Mouse (Mus musculus) G1E (cell line): Measurements from ENCODE around the gene Muc1. TPM values are rescaled to one million over a fixed set of nuclear protein-coding genes. Genes with fewer than 3 reads are reported as not detected.

Experiments
- ATAC-seq: 2 replicates; pipeline ENCODE4 v1.8.0; 2016; ENCODE audit warnings: mild to moderate bottlenecking; ENCODE audit not compliant: insufficient number of reproducible peaks, poor library complexity, low FRiP score, severe bottlenecking; ENCODE audit errors: extremely low read depth
- DNase-seq: peaks from one replicate; pipeline ENCODE4 v3.0.0; 2012; ENCODE audit warnings: low spot score
- H3K27me3 ChIP-seq: 2 replicates; pipeline ENCODE4 v1.6.1; 2012; ENCODE audit warnings: mild to moderate bottlenecking, low read length, inconsistent platforms; ENCODE audit not compliant: insufficient read depth
- H3K36me3 ChIP-seq: replicated peaks from 2 replicates; pipeline ENCODE3; 2012; ENCODE audit warnings: mild to moderate bottlenecking, inconsistent platforms
- H3K4me1 ChIP-seq: 2 replicates; pipeline ENCODE4 v1.6.1; 2012; ENCODE audit warnings: low read depth, low read length, inconsistent platforms, mixed read lengths; ENCODE audit not compliant: insufficient read depth
- H3K4me3 ChIP-seq: 2 replicates; pipeline ENCODE4 v1.5.1; 2012; ENCODE audit warnings: low read depth, mild to moderate bottlenecking, inconsistent platforms, low read length, moderate library complexity, mixed read lengths
- H3K9me3 ChIP-seq: replicated peaks from 2 replicates; pipeline ENCODE4 v1.6.1; 2012; ENCODE audit warnings: inconsistent platforms
- CTCF ChIP-seq: IDR thresholded peaks from 2 replicates; pipeline ENCODE4 v1.5.1; 2012; ENCODE audit warnings: low read depth, low read length, inconsistent platforms, mixed read lengths
- GATA1 ChIP-seq: IDR thresholded peaks from 2 replicates; pipeline ENCODE4 v1.6.1; 2012; ENCODE audit warnings: borderline replicate concordance, low read length, inconsistent platforms, mixed read lengths
- GATA2 ChIP-seq: IDR thresholded peaks from 2 replicates; pipeline ENCODE4 v1.6.1; 2012; ENCODE audit warnings: low read depth, low read length, inconsistent platforms, borderline replicate concordance
- POLR2AphosphoS5 ChIP-seq: IDR thresholded peaks from 2 replicates; pipeline ENCODE4 v1.6.1; 2012; ENCODE audit warnings: low read depth, low read length, inconsistent platforms; ENCODE audit not compliant: insufficient replicate concordance
- TAL1 ChIP-seq: conservative IDR thresholded peaks from 2 replicates; pipeline ENCODE4 v1.6.1; 2012; ENCODE audit warnings: low read depth, low read length, inconsistent platforms, mixed read lengths
- polyA plus RNA-seq: library from polyadenylated mRNA; stranded (reverse); fragments of >175 nt; gene quantifications from 2 replicates; pipeline ENCODE4 v1.2.3, GENCODE M21; 2012
- total RNA-seq, 2 experiments: library from RNA; stranded (forward) in 1 of 2; stranded (reverse) in 1 of 2; fragments of 200-1000 nt in 1 of 2; fragments of >200 nt in 1 of 2; fragmentation: Nextera tagmentation in 1 of 2; gene quantifications; 2 replicates each; pipeline ENCODE4 v1.2.3; 2014 to 2017

Muc1 gene
- total and polyA plus RNA-seq, 3 experiments, result 0.16 TPM; not detected in 2

DNA sequence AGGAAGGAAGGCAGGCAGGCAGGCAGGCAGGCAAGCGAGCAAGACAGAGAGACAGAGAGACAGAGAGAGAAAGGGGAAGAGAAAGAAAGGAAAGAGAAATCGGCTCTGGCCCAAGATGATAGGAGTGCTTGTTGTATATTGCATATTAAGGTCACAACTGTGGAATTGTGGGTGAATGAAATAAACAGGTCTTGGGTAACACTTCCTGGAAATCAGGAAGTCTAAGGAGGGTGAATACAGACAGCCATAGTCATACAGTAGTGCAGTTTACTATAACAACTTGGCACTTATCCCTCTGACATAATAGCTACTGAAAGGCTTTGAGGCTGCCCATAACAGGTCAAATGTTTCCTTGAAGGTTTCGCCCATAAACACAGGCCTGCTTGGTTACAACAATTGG is 29.0 kb upstream of the Muc1 start:
- ATAC-seq (no peak), DNase-seq (no peak)
- Histone ChIP-seq H3K4me3 (no peak overlapping the region), H3K4me1 (peaks cover 39% of the 10 kb centered on the region), H3K27me3 (no peaks in the 10 kb centered on the region; the same call in 1 of the 2 replicates), H3K36me3 (peaks cover 12% of the 10 kb centered on the region), H3K9me3 (no peaks in the 10 kb centered on the region)
- TF ChIP-seq TAL1 (no peak), GATA1 (no peak), CTCF (no peak), POLR2AphosphoS5 (no peak), GATA2 (no peak)

DNA sequence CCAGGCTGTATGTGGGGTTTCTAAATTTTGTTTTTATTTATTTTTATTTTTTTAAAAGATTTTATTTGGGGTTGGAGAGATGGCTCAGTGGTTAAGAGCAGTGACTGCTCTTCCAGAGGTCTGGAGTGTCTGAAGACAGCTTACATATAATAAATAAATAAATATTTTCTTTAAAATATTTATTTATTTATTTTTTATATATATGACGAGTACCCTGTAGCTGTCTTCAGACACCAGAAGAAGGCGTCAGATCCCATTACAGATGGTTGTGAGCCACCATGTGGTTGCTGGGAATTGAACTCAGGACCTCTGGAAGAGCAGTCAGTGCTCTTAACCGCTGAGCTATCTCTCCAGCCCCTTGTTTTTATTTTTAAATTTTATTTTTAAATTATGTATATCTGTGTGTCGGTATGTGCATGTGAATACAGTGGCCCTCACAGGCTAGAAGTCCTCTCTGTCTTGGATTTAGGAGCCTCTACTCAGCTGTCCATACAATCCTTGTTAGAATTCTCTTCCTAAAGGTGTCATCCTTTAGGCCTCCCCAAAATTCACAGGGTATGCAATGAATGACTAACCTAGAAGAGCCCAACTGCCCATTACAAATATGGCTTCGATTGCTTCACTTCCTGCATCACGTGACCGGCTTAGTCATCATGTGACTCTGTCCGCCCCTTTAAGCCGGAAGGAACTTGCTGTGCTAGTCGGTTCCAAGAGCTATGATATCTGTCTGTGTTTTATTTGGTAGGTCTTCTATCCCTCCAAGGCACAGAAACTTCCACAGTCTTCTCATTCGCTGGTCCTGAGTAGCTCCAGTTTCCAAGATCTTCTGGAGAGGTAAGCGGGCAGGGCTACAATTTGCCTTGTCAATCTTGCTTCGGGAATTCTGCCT is 26.4 kb upstream of the Muc1 start, which contains the start of gene Gba:
Gene Gba (plus strand): TSS at position 676 of the 889 bp plus-strand sequence.
- peak; percentile 75 for DNase-seq
- Histone ChIP-seq H3K4me1 (peaks cover 35% of the 10 kb centered on the region), H3K9me3 (no peaks in the 10 kb centered on the region), H3K27me3 (no peaks in the 10 kb centered on the region; the same call in 1 of the 2 replicates), H3K36me3 (peaks cover 38% of the 10 kb centered on the region), H3K4me3 (peak within 1 kb of the TSS; percentile 73)
- TF ChIP-seq GATA1, result no peak
- TF ChIP-seq GATA2, result no peak
- no peak for TF ChIP-seq POLR2AphosphoS5
- no peak for TF ChIP-seq TAL1
- TF ChIP-seq CTCF, result no peak
- peak; percentile 66 for ATAC-seq

DNA sequence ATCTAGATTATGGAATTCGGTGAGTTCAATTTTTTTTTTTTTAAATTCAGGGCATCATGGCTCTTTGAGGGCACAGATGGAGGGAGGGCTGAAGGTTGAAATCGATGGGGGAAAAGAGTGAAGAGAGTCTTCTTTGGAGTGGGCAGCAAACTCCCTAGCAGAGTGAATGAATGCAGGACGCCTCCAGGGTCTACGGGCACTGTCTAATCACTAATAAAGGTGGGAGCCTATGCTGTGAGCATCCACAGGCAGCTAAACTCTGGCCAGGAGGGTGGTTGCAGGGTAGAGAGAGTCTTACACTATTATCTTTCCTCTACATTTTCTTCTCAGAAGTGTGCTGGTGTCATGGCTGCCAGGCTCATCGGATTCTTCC is 25.7 kb upstream of the Muc1 start:
- no peak for DNase-seq
- Histone ChIP-seq H3K4me3 (peak overlapping the region; percentile 73), H3K9me3 (no peaks in the 10 kb centered on the region), H3K36me3 (peaks cover 44% of the 10 kb centered on the region), H3K4me1 (peaks cover 37% of the 10 kb centered on the region), H3K27me3 (no peaks in the 10 kb centered on the region; the same call in 1 of the 2 replicates)
- TF ChIP-seq GATA2, result no peak
- no peak for TF ChIP-seq CTCF
- TF ChIP-seq POLR2AphosphoS5, result no peak
- no peak for TF ChIP-seq TAL1
- no peak for TF ChIP-seq GATA1
- no peak for ATAC-seq

DNA sequence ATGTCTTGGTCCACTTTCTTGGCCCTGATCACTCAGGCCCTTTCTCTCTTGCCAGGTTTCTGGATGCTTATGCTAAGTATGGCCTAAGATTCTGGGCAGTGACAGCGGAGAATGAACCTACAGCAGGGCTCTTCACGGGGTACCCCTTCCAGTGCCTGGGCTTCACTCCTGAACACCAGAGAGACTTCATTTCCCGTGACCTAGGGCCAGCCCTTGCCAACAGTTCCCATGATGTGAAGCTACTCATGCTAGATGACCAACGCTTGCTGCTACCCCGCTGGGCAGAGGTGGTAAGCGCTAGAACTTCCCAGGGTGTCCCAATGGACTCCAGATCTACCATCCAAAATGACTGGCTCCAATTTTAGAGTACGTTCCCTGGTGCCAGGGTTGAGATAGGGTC is 22.8 kb upstream of the Muc1 start:
- DNase-seq (no peak), ATAC-seq (no peak)
- no peaks in the 10 kb centered on the region for H3K9me3 ChIP-seq
- no peak overlapping the region for H3K4me3 ChIP-seq
- no peak for TF ChIP-seq CTCF
- TF ChIP-seq POLR2AphosphoS5, result no peak
- TF ChIP-seq GATA2, result no peak
- TF ChIP-seq GATA1, result no peak
- no peak for TF ChIP-seq TAL1
- no peaks in the 10 kb centered on the region for H3K27me3 ChIP-seq
- peaks cover 45% of the 10 kb centered on the region for H3K4me1 ChIP-seq
- peaks cover 74% of the 10 kb centered on the region for H3K36me3 ChIP-seq

DNA sequence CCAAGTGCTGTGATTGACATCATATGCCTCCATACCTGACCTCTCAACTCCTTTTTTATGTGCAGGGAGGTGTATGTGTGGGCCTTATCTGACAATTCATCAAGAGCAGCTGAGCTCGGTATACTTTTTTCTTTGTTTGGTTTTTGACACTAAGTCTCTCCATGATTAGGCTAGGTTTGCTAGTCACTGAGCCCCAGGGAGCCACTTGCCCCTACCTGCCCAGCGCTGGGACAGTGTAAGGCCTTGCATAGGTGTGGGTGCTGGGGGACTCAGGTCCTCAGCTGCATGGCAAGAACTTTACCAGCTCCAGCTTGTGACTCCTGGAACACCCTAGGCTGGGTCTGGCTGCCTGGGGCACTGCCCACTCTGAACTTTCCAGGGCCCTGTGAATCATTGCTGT is 22.2 kb upstream of the Muc1 start:
- Histone ChIP-seq H3K27me3 (no peaks in the 10 kb centered on the region), H3K4me1 (peaks cover 50% of the 10 kb centered on the region), H3K36me3 (peaks cover 80% of the 10 kb centered on the region), H3K4me3 (no peak overlapping the region), H3K9me3 (no peaks in the 10 kb centered on the region)
- ATAC-seq (no peak), DNase-seq (no peak)
- TF ChIP-seq GATA2 (no peak), TAL1 (no peak), CTCF (no peak), GATA1 (no peak), POLR2AphosphoS5 (no peak)

DNA sequence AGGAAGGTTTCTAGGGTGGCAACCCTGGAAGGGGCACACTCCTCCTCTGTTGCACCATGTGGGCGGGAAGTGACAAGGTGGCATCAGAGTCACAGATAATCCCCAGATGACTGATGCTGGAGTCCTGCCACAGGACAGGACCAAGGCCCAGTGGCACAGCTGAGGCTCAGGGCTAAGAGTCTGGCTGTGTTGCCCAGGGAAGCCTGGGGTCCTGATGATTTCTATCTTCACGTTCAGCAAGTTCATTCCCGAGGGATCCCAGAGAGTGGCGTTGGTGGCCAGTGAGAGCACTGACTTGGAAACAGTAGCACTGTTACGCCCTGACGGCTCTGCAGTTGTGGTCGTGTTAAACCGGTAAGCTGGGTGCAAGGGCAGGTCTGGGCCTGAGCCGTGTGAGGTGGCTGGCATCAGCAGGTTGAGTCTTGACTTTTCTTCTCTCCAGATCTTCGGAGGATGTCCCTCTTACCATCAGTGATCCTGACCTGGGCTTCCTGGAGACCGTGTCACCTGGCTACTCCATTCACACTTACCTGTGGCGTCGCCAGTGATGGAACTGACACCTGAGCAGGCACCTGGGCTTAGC is 20.7 kb upstream of the Muc1 start:
- H3K9me3 ChIP-seq, result no peaks in the 10 kb centered on the region
- no peak for TF ChIP-seq POLR2AphosphoS5
- no peak for TF ChIP-seq CTCF
- TF ChIP-seq TAL1, result no peak
- TF ChIP-seq GATA1, result no peak
- TF ChIP-seq GATA2, result no peak
- peaks cover 60% of the 10 kb centered on the region for H3K4me1 ChIP-seq
- peaks cover 90% of the 10 kb centered on the region for H3K36me3 ChIP-seq
- no peak for ATAC-seq
- no peaks in the 10 kb centered on the region for H3K27me3 ChIP-seq
- DNase-seq, result no peak
- no peak overlapping the region for H3K4me3 ChIP-seq
